Mouse (Mus musculus): ENCODE results near the gene Fhdc1. TPM values are rescaled to one million over a fixed set of nuclear protein-coding genes. Genes with fewer than 3 reads are reported as not detected.

Gene Fhdc1
- polyA plus RNA-seq, 1 experiment from 2014 or later, result 0.36 TPM

GRCm38 (mm10) chr3:84435288-84436043 lies 44.8 kb downstream of the Fhdc1 start:
- DNase-seq (ENCODE audit: low spot score), result no peak

DNA sequence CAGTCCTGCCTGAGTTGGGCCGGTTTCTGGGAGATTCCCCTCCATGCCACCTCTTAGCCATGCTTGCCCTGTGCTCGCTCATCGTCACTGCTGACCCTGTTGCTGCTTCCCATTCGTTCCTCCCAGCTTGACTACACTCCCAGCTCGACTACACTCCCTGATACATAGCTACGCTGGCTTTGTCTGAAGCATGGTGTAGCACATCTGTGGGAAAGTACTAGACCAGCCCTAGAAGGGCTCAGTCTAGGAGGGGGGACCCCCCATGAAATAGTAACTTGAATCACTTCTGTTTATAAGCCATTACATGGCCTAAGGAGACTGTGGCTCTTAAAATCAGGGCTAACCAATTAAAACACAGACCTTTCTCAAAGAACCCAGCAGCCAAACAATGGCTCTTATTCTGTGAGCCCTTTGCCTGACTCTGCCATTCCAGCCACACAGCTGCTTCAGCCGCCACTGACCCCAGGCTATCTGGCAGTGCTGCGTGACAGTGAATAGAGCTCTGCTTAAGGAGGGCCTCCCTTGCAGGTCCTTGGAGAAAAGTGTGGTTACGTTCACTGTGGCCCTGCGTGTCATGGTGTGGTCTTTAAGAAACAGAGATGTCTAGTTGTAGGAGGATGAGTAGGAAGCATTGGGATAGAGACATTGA lies 47.3 kb downstream of the Fhdc1 start:
- no peak for DNase-seq (ENCODE audit: low spot score)

GRCm38 (mm10) chr3:84431257-84431656 lies 49.0 kb downstream of the Fhdc1 start:
- no peak for DNase-seq (ENCODE audit: low spot score)

GRCm38 (mm10) chr3:84430152-84430551 lies 50.1 kb downstream of the Fhdc1 start:
- no peak for DNase-seq (ENCODE audit: low spot score)

- DNase-seq (ENCODE audit: low spot score), result no peak
These were observed 51.1 kb downstream of the Fhdc1 start for GRCm38 (mm10) chr3:84428994-84429725.

DNA sequence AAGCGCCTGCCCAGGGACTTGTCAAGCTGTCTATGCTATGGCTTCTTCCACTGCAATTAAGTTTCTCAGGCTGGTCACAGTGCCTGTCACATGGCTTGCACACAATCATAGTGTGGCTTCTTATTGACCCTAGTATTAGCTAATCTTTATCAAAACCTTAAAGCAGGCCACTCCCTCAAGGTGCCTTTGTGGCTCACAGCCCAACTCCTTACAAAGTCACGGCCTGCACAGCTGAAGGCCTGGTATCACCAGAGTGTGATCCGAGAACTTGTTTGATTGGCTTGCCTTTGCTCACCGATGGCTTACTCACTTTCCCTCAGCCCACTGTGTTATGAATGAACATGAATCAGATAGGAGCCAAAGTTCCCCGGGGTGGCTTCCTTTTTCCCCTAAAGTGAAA lies 52.5 kb downstream of the Fhdc1 start:
- no peak for DNase-seq (ENCODE audit: low spot score)

DNA sequence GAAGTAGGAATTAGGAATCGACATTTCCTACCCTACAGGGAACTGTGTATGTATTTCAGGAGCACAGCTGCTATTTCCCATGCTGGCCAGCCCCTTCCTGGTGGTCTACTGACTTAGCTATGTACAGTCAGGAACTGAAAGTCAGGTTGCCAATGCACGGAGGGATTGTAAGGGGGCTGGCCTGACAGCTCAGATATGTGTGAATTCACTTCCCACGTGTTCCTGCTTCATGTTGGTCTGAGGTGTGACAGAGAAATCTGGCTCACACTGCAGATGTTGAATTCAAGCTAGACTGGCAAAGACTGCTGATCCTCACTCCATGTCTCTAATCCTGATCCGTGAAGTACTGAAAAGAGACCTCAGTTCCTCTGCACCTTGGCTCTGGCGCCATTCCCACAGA lies 57.9 kb downstream of the Fhdc1 start:
- DNase-seq (ENCODE audit: low spot score), result no peak

DNA sequence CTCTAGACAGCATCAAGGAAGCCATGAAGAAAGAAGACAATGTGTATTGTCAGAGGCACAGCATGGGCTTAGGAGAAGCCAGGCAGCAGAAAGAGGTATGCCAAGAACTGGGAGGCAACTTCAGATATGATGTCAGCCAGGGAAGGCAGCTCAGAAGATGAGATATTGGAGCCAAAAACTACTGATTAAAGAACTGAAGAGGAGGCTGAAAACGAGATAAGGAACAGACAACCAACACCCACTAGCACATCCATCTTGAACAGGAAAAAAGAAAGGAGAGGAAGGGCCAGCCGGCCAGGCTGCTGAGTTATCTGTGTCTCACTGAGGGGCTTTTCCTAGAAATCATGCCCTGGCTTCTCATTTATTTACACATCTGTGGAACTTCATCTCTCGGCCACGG lies 66.4 kb downstream of the Fhdc1 start:
- no peak for DNase-seq (ENCODE audit: low spot score)

DNA sequence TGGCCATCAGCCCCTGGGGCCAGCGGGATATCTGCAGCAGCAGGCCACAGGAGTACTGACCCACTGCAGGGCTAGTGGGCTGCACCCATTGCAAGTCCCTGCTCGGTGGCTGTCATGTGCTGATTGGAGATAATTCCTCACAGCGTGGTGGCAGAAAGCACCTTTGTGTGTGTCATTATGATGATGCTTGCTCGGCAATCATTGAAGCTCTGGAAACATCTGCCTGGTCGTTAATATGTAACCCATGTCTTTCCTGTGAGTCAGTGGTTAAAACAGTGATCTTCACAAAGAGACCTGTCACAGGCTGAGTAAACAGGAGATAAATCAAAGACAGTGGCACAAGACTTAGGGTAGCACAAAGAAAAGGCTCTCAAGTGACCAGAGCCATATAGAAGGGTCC lies 67.3 kb downstream of the Fhdc1 start:
- DNase-seq (ENCODE audit: low spot score), result no peak

GRCm38 (mm10) chr3:84409474-84409862 lies 70.8 kb downstream of the Fhdc1 start:
- DNase-seq (ENCODE audit: low spot score), result no peak

DNA sequence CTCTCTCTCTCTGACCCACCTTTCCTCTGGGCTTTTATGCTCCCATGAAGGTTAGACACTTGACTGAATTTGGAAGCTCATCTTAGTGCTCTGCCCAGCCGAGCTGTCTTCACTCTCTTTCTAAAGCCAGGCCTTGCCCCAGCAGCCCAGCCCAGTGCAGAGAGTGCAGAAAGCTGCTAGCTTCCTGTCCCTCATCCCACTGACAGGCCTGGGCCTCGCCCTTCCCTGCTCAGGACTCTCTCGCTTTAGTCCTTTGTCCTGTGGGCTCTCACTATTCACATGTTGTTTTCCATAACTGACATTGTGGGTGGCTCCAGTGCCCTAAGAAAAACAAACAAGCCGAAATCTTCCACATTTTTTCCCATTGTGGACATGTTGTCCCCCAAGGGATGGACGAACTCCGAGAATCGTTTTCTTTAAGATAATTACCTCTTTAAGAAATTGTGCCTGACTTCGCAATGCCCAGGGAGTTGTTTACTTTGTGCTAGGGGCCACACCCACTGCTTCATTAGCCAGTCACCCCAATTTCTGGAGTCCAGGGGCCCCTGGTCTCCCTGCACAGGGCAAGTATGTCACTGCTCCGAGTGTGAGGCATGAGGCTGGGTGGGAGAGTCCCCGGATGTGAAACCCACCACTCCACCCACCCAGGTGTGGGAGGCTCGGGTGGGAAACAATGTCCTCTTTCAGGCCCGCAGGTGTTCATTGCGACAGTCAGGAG lies 71.3 kb downstream of the Fhdc1 start:
- no peak for DNase-seq (ENCODE audit: low spot score)

GRCm38 (mm10) chr3:84405523-84405922 lies 74.7 kb downstream of the Fhdc1 start:
- no peak for DNase-seq (ENCODE audit: low spot score)

GRCm38 (mm10) chr3:84403389-84403788 lies 76.8 kb downstream of the Fhdc1 start:
- DNase-seq (ENCODE audit: low spot score), result no peak

GRCm38 (mm10) chr3:84402716-84403115 lies 77.5 kb downstream of the Fhdc1 start:
- no peak for DNase-seq (ENCODE audit: low spot score)

DNA sequence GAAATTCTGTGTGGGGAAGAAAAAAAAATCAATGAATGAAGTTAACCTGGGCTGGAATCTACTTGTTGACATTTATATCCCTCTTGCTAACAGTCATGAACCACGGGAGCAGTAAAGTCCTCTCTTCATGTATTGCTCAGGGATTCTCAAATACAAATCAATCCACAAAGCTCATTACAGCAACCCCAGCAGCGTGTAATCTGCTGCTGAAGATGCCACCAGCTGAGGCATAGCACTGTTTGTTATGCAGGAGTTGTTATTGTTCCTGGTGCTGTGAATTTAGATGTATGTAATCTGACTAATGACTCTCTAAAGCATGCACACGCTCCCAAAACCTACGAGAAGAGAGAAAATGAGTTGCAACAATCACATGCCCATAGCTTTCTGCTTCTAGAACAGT lies 82.3 kb downstream of the Fhdc1 start:
- no peak for DNase-seq (ENCODE audit: low spot score)

DNA sequence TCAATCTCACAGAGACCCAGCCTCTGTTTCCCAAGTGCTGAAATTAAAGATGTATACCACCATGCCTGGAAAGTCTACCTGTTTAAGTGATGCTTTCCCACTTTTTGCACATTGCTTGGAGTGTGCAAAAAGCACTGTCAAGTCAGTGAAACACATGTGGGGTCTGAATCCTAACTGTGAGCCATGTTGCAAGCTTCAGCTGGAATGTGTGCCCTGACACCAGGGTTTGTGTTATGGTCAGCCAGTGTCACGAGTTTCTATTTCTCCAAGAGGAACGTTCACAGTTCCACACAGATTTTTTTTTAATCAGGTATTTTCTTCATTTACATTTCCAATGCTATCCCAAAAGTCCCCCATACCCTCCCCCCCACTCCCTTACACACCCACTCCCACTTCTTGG lies 84.0 kb downstream of the Fhdc1 start:
- no peak for DNase-seq (ENCODE audit: low spot score)

DNA sequence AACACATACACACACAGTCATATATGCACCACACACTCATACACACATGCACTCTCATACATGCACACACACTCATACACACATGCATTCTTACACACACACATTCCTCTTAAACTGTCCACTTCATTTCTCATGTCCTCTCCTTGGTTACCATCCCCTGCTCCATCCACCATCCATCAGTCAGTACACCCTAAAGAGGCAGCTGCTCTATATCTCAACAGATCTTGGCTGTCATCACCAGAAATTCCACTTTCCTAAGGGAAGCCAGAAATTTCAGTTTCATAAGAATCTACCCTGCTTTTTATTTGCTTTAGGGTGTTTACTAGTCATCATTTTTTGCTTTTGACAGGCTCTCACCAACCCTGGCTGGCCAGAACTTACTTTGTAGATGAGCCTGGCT lies 84.4 kb downstream of the Fhdc1 start:
- no peak for DNase-seq (ENCODE audit: low spot score)

DNA sequence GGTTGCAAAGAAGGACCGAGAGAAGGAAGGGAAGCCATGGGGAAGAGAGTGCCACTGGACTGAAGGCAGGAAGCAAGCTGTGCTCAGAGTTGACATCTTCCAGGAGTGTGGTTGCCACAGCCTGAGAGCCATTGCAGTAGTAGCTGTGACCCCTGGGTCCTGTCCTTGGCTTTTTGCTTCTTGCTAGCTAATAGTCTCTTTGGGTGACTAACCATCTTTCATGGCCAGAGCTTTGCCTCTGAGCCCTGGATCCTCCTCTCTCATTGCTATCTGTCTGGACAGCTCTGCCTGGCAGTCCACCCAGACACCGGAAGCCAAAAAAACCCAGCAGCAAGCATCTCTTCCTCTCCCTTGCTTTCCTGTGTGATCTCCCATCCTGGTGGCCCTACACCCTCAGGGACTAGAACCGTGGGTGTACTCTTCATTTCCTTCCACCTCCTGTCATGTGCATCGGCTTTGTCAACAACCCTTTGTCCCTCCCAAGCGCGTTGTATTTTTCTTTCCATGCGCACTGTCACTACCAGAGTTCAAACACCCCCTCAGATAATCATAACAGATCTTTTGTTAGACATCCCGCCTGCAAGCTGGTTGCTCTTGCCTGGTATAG lies 85.3 kb downstream of the Fhdc1 start:
- DNase-seq (ENCODE audit: low spot score), result no peak
